Mouse (Mus musculus): ENCODE measurements around the gene Cybc1. TPM values are rescaled to one million over a fixed set of nuclear protein-coding genes. Genes with fewer than 3 reads are reported as not detected.
A peak's percentile ranks its signal among the peaks of the same experiment; 100 is the strongest.

Cybc1 gene
- polyA plus RNA-seq (2016; fragmentation: Nextera tagmentation; extraction: Ambion mirVana): 22.9 and 28.0 TPM in 2 replicates

DNA sequence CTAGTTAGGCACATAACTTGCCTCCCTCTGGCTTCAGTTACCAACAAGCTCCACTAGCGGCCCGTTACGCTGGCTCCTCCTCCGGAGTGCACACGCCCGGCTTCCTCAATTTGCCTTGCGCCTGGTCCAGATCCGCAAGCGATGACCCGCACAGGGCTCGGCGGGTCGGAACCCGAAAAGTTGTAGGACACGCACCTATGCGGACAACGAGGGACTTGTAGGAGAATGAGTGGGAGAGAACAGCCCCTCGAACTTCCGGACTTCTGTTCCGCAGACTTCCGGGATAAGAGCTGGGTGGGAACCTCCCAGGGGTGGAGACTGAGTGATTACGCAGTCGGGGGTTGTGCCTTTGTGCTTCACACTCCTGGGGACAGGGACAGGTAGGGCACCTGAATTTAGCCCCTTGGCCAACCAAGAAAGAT lies at the start of gene Cybc1:
Gene Cybc1 (minus strand): TSS at position 305 of the 422 bp plus-strand sequence.
- peaks cover 31% of the 10 kb centered on the region for H3K36me3 ChIP-seq
- H3K27ac ChIP-seq: peak within 1 kb of the TSS; percentile 86
- peaks cover 33% of the 10 kb centered on the region for H3K4me1 ChIP-seq
- DNase-seq (ENCODE audit: low spot score): peak; percentile 94
- H3K27me3 ChIP-seq (ENCODE audit: insufficient read depth, poor library complexity, severe bottlenecking): no peaks in the 10 kb centered on the region
- H3K9me3 ChIP-seq: no peaks in the 10 kb centered on the region
- H3K4me3 ChIP-seq: peak within 1 kb of the TSS; percentile 71
- WGBS: 0% methylated on average over 23 of the region's 23 CpGs

DNA sequence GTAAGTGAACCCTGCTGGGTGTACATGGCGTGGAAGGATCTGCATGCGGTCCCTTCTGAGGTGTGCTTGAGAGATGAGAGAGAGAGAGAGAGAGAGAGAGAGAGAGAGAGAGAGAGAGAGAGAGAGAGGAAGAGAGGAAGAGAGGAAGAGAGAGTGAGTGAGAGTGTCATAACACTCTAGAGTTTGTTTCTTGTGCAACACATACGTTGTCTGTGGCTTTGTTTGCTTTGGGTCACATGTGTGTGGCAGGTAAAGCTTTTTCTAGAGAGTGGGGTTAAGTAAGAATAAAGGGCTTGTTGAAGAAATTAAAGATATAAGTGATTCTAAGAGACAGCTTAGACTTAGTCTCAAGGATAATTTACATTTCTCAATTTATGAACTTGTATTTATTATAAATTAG lies 48.9 kb upstream of the Cybc1 start:
- Histone ChIP-seq H3K36me3 (peaks cover 20% of the 10 kb centered on the region), H3K27ac (no peak overlapping the region), H3K4me1 (peaks cover 45% of the 10 kb centered on the region), H3K27me3 (ENCODE audit: insufficient read depth, poor library complexity, severe bottlenecking) (no peaks in the 10 kb centered on the region), H3K4me3 (no peak overlapping the region), H3K9me3 (no peaks in the 10 kb centered on the region)
- 85% methylated on average over 3 of the region's 3 CpGs for WGBS
- no peak for DNase-seq (ENCODE audit: low spot score)

DNA sequence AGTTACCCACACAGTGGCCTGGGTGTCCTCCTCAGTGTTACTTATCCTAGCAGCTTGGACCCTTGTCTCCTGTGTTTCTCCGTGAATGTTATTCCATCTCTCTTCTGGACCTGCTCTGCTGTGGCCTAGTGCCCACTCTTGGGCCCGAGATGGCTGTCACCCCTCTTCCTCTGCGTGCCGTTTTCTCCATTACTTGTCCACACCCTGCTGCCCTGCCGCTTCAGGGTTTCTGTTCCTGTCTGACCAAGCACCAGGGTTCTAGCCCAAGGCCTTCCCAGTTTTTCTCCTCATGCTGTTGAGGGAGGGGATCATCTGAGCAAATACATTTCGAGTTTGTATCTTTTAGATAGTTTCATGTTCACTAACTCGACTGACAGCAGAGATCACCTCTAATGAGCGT lies 48.4 kb upstream of the Cybc1 start:
- WGBS: 87% methylated on average over 8 of the region's 8 CpGs
- Histone ChIP-seq H3K27ac (no peak overlapping the region), H3K36me3 (peaks cover 25% of the 10 kb centered on the region), H3K9me3 (no peaks in the 10 kb centered on the region), H3K4me3 (no peak overlapping the region), H3K4me1 (peaks cover 40% of the 10 kb centered on the region), H3K27me3 (ENCODE audit: insufficient read depth, poor library complexity, severe bottlenecking) (no peaks in the 10 kb centered on the region)
- no peak for DNase-seq (ENCODE audit: low spot score)

DNA sequence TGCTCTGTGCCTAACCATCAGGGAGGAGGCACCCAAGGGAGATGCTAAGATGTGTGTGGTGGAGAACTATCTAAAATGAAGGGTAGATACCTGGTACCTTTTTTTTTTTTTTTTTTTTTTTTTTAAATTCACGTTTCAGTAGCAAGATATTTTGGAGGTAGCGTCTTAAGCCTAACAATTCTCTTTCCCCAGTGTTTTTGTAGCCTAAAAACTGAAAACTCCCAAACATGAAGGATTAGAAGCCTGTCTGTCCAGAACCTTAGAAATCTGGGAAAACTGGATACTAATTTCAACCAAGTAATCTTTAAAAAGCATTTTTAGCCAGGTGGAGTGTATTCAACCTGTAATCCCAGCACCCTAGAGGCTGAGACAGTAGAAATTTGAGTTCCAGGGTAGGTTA lies 32.0 kb upstream of the Cybc1 start:
- Histone ChIP-seq H3K4me3 (peak overlapping the region; percentile 94), H3K4me1 (peaks cover 12% of the 10 kb centered on the region; the same call in 1 of the 2 replicates), H3K36me3 (peaks cover 46% of the 10 kb centered on the region), H3K27me3 (ENCODE audit: insufficient read depth, poor library complexity, severe bottlenecking) (no peaks in the 10 kb centered on the region), H3K9me3 (no peaks in the 10 kb centered on the region), H3K27ac (peak overlapping the region; percentile 93; the same call in 1 of the 2 replicates)
- WGBS: 48% methylated on average over 2 of the region's 2 CpGs
- DNase-seq (ENCODE audit: low spot score): no peak

DNA sequence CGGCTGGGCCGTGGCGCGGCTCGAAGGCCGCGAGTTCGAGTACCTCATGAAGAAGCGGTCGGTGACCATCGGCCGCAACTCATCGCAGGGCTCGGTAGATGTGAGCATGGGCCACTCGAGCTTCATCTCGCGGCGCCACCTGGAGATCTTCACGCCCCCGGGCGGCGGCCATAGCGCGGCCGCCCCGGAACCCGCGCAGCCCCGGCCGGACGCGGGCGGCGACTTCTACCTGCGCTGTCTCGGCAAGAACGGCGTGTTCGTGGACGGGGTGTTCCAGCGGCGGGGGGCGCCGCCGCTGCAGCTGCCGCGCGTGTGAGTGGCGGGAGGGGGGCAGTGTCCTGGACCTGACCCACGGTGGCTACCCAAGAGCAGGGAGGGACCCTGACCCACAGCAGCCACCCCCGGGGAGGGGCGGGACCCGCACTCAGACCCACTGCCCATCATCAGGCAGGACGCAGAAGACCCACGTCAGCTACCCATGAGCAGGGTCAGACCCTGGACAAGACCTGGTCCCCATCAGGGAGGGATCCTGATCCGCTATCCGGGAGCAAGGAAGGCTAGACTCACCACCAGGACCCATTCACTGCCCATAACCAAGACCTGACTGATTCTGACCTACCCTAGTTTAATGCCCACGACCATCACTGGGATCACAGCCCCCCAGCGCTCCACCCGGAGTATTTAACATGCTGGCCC lies 31.2 kb upstream of the Cybc1 start:
- no peaks in the 10 kb centered on the region for H3K9me3 ChIP-seq
- no peaks in the 10 kb centered on the region for H3K27me3 ChIP-seq (ENCODE audit: insufficient read depth, poor library complexity, severe bottlenecking)
- peaks cover 12% of the 10 kb centered on the region; the same call in 1 of the 2 replicates for H3K4me1 ChIP-seq
- under 1% methylated on average over 59 of the region's 60 CpGs for WGBS
- peak overlapping the region; percentile 93 for H3K27ac ChIP-seq
- H3K4me3 ChIP-seq: peak overlapping the region; percentile 94
- H3K36me3 ChIP-seq: peaks cover 46% of the 10 kb centered on the region
- DNase-seq (ENCODE audit: low spot score): no peak

DNA sequence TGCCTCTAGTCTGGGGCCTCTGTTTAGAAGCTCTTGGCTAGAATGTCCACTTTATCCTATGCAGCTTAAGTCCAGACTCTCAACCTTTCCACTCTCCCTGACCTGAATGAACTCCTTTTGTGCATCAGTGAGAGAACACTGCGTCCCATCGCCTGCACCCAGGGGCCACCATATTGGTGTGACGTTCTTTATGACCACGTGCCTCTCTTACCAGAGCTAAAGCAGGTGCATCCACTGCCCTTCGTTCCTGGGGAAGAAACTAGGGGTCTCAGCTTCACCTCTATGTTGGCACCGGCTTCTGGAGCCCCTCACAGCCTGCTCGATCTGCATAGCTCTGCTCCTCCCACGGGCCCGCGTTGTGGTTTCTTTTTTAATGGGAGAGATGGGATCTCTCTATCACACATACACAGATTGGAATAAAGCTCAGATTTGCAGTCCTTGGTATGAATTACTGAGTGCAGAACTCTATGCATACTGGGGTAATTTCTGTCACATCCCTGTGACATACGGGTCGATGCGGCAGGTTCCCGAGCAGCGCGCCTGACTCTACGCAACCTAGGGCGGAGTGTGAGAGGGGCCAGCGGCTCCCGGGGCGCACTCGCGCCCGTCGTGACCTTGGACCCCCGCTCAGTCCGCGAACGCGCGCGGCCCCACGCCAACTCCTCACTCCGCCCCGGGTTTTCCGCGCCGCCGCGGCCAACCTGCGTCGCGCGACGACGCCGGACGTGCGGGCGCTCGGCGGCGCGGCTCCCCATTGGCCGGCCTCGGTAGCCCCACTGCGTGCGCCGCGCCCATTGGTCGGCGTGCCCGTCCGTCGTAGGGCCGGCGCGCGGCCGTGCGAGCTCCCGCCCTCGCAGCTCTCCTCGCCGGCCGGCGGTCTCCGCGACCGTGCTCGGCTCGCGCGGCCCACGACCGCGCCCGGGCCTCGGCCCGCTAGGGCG lies 30.3 kb upstream of the Cybc1 start, which contains the start of gene Foxk2:
Gene Foxk2 (plus strand): TSS at position 831 of the 941 bp plus-strand sequence.
- Histone ChIP-seq H3K9me3 (no peaks in the 10 kb centered on the region), H3K36me3 (peaks cover 48% of the 10 kb centered on the region), H3K4me3 (peak within 1 kb of the TSS; percentile 94), H3K4me1 (peaks cover 12% of the 10 kb centered on the region; the same call in 1 of the 2 replicates), H3K27me3 (ENCODE audit: insufficient read depth, poor library complexity, severe bottlenecking) (no peaks in the 10 kb centered on the region), H3K27ac (peak within 1 kb of the TSS; percentile 93)
- DNase-seq (ENCODE audit: low spot score): peak; percentile 92
- WGBS: 2% methylated on average over 91 of the region's 91 CpGs

DNA sequence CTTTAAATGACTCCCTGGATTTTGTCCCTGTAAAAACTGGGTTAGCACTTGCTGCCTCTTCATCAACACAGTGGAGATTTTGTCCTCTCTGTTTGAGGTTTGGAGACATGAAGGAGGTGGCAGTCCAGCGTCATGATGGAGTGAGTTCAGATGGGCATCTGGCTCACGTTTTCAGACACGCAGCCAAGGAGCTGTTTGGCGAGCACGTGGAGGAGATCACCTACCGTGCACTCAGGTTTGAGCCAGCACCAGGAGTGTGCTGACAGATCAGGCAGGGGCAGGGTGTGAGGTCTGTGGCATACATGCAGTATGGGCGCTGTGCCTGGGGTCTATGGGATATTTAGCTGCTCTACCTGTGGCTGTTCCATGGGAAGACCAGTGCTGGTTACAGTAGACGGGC lies 21.1 kb upstream of the Cybc1 start:
- Histone ChIP-seq H3K27ac (no peak overlapping the region), H3K4me1 (no peaks in the 10 kb centered on the region; the same call in 1 of the 2 replicates), H3K4me3 (no peak overlapping the region), H3K36me3 (peaks cover 93% of the 10 kb centered on the region), H3K27me3 (ENCODE audit: insufficient read depth, poor library complexity, severe bottlenecking) (no peaks in the 10 kb centered on the region), H3K9me3 (no peaks in the 10 kb centered on the region)
- no peak for DNase-seq (ENCODE audit: low spot score)
- WGBS: 87% methylated on average over 8 of the region's 8 CpGs

DNA sequence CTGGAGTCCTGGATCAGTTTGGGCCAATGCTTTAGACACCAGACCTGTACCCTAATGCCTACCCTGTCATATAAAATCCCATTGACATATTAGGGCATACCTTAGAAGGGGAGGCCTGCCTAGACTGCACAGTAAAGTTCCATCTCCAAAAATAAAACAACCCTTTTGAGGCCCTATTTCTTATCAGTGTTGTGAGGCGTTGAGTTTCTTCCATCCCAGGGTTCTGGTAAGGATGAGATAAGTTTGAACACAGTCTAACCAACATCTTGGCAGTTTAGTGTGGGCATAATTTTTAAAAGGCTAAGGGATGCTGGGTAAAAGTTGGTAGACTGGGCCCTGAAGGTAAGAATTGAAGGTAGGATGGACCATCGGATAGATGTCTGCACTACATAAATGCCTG lies 10.5 kb upstream of the Cybc1 start:
- DNase-seq (ENCODE audit: low spot score): no peak
- WGBS: 52% methylated on average over 2 of the region's 2 CpGs
- Histone ChIP-seq H3K4me1 (peaks cover 25% of the 10 kb centered on the region), H3K36me3 (peaks cover 49% of the 10 kb centered on the region), H3K27ac (peak overlapping the region; percentile 71; the same call in 1 of the 2 replicates), H3K27me3 (ENCODE audit: insufficient read depth, poor library complexity, severe bottlenecking) (no peaks in the 10 kb centered on the region), H3K9me3 (no peaks in the 10 kb centered on the region), H3K4me3 (peak overlapping the region; percentile 75; the same call in 1 of the 2 replicates)

DNA sequence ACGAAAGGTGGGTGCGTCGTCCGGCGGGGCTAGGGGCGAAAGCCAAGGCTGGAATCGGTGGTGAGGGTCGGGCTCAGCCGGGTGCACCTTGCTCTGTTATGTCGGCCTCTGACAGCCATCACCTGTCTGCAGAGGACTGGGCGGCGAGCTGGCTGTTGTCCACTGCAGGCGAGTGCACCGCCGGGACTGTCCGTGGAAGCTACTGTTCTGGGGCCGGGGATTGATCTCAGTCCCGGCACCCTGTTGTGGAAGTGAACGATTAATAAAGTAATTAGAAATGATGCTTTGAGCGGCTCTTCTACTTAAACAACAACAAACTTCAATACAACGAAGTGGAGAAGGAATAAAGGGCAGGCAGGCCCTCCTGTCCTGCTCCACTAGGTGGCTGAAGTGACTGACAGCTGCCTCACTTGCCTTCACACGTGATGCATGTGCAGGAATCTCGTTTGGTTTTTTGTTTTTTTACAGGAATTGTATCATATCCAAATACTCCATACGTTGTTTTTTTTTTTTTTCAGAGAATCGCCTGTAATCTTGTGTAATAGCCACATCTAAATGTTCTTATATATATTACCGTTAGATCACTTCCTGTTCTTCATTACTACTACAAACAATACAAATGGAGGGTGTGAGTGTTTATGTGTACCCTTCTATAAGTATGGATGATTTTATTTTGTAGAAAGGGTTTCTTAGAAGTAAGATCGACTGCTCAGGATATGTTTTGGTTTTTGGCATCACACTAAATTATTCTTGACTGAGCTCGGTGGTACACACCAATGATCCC lies 8.4 kb upstream of the Cybc1 start:
- Histone ChIP-seq H3K27me3 (ENCODE audit: insufficient read depth, poor library complexity, severe bottlenecking) (no peaks in the 10 kb centered on the region), H3K4me1 (peaks cover 30% of the 10 kb centered on the region), H3K4me3 (peak overlapping the region; percentile 75), H3K36me3 (peaks cover 29% of the 10 kb centered on the region), H3K27ac (peak overlapping the region; percentile 99), H3K9me3 (no peaks in the 10 kb centered on the region)
- DNase-seq (ENCODE audit: low spot score): no peak
- WGBS: 5% methylated on average over 28 of the region's 28 CpGs

DNA sequence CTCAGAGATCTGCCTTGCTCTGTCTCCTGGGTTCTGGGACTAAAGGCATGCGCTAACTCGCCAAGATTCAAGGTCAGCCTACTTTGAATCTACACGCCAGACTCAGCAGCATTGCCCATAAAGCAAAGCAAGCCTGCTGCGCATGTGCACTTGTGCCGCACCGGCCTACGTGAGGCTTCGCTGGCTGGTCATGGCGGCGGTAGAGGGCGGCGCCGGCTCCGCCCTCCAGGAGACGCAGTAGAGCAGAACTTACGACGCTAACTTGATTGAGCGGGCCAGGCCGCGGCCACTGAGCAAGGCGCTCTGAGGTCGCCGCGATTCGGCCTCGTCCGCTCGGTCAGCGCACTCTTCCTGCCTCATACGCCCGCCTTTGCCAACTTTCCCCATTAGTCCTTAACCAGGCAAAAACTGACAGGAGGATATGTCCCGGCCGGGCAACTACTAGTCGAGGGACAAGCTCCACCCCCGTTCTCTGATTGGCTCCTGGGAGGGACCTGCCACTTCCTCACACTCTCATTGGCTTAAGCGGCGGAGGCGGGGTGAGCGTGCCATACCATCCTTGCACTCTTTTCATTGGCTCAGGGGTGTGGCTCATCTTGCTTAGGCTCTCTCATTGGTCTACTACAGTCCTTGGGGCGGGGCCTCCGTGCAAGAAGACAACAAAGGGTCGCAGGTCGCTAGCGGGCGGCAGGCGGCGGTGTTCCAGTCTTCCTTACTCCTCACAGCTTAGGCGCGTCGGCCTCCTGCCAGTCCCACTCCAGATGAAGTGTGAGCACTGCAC lies 7.6 kb upstream of the Cybc1 start, which contains the start of gene Narf:
Gene Narf (plus strand): TSS at position 690 of the 781 bp plus-strand sequence.
- Histone ChIP-seq H3K4me1 (peaks cover 36% of the 10 kb centered on the region), H3K9me3 (no peaks in the 10 kb centered on the region), H3K27ac (peak within 1 kb of the TSS; percentile 99), H3K27me3 (ENCODE audit: insufficient read depth, poor library complexity, severe bottlenecking) (no peaks in the 10 kb centered on the region), H3K4me3 (peak within 1 kb of the TSS; percentile 75), H3K36me3 (peaks cover 21% of the 10 kb centered on the region)
- peak; percentile 100 for DNase-seq (ENCODE audit: low spot score)
- under 1% methylated on average over 50 of the region's 50 CpGs for WGBS

DNA sequence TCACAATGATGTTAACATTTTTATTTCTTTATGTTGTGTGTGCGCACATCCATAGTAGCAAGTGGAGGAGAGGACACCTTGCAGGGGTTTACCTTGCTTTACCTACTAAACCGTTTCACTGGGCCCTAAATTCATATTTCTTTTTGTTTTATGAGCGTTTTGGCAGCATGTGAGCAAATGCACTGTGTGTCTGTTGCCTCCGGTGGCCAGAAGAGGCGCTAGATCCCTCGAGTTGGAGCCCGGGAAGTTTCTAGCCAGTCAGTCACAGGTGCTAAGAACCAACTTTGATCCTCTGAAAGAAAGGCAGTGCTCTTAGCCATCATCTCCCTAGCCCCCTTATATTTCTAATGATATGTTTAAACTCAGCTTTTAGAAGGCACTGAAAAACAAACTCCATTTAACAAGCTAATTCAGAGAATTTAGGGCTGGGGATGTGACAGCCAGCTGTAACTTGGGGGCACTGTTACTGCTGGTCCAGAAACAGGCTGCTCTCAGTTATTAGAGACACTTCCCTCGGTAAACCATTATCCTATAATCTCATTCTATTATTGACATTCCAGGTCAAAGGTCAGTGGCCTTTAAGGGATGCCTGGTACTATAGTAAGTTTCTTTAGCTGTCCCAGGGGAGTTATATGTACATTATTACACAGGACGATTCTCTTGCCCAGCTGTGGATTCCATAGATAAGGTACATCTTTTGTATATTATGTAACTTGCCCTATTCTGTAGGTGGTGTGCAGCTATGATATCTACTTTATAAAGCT lies 6.5 kb upstream of the Cybc1 start:
- H3K4me1 ChIP-seq: peaks cover 38% of the 10 kb centered on the region

More for the DNA sequence above, 6.5 kb upstream of the Cybc1 start:
- Histone ChIP-seq H3K36me3 (peaks cover 14% of the 10 kb centered on the region), H3K9me3 (no peaks in the 10 kb centered on the region), H3K27me3 (ENCODE audit: insufficient read depth, poor library complexity, severe bottlenecking) (no peaks in the 10 kb centered on the region), H3K27ac (peak overlapping the region; percentile 99), H3K4me3 (peak overlapping the region; percentile 75)
- WGBS: 25% methylated on average over 9 of the region's 9 CpGs
- DNase-seq (ENCODE audit: low spot score): no peak
